Mouse (Mus musculus): ENCODE results near the gene Shox2.

Gene Shox2

DNA sequence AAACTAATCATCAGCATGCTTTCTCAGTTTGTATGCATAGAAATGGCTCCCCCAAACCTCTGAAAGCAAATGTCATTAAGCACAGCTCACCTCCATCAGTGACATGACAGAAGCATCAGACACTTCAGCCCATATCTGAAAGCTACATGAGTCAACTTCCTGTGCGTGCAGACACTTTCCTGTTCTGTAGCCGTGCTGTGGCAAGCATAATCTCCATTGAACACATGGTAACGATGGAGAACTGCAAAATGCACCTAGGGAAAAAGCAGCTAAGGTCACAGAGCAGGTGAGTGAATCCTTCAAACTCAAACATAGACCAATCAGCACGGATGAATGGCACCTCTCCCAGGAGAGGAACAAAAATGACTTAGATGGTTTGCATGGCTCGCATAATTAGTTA, 21.6 kb downstream of the Shox2 start:
- DNase-seq = no peak

- DNase-seq = no peak
These were observed 26.4 kb downstream of the Shox2 start for GRCm38 (mm10) chr3:66955126-66955525.

DNA sequence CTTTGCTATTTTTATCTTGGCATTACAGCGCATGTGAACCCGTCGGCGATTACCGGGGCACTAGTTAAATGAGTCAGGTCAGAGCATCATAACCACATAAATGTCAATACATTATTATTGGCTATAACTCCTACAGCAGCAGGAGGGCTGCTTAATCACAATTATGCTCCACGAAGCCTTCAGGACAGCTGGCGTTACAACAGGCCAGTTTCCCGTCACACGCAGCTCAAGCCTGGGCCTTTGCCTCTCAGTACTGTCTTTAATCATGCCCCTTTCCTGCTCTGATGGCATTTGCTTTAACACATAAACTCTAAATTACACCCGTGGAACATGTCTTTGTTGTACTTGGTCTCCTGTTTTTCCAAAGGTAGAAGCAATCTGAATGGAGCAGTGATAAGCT, 41.9 kb downstream of the Shox2 start:
- DNase-seq = no peak

DNA sequence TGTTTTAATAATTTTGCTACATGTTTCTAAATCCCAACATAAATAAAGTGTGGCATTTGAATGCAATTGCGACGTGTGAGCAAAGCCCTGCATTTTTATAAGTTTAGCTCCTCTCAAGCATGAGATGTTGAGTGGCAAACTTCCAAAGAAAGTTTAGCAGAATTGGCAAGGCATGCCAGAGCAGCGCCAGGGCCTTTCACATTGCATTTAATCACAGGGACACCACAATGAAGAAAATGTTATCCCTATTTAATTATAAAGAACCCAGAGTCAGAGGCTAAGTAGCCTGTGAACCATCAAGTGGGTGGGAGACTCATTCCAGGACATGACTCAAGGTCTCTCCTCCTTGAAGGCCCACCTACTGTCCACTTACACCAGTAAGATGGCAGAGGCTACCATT, 59.1 kb downstream of the Shox2 start:
- DNase-seq = no peak

Data from cerebellum, postnatal 36 days (tissue).